Mouse (Mus musculus) G1E-ER4 (cell line): ENCODE results near the gene Gm20388. TPM values are rescaled to one million over a fixed set of nuclear protein-coding genes. Genes with fewer than 3 reads are reported as not detected.

Experiments
- GATA1 ChIP-seq: IDR thresholded peaks from one replicate; pipeline ENCODE4 v1.8.0; 2012; ENCODE audit warnings: low read length, inconsistent platforms
- polyA plus RNA-seq: library from polyadenylated mRNA; stranded (reverse); fragments of >175 nt; gene quantifications from 2 replicates; pipeline ENCODE4 v1.2.3, GENCODE M21; 2012

Gm20388 gene
- polyA plus RNA-seq, 1 experiment, result not detected

GRCm38 (mm10) chr8:122679325-122679920 lies 2768.8 kb downstream of the Gm20388 start:
- no peak for TF ChIP-seq GATA1

GRCm38 (mm10) chr8:122680171-122680570 lies 2769.5 kb downstream of the Gm20388 start:
- no peak for TF ChIP-seq GATA1

GRCm38 (mm10) chr8:122682820-122683219 lies 2772.2 kb downstream of the Gm20388 start:
- TF ChIP-seq GATA1, result peak; percentile 90

DNA sequence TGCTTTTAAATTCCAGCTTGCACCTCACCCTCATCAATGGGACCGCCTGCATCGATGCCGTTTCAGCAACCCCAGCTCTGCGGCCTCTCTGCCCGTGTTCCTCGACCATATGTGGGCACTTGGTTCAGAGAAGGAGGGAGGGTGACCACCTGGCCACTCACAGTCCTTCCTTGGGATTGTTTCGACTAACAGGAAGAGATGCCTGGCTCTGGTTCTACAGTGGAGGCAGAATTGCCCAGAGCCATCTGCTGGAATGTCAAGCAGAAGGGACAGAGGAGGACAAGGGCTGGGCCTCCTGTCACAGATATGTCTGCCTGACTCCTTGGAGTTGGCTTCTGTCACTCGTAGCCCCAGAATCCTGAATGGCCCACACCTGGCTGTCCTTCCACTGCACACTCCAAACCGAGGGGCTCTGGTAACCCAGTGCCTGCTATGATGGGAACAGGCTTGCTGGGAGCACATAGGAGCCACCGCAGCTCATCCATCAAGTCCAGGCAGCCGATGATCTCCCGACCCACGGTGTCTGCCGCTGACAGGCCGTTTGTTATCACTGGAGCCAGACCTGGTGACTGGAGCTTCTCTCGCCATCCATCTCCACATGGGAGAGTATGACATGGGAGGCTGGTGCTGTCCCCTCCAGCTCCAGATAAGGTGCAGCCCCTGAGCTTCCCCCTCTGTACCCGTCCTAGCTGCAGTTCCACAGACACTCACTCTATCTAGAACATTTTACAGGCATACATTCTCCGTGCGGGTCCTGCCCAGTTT lies 2774.6 kb downstream of the Gm20388 start:
- peak; percentile 91 for TF ChIP-seq GATA1

DNA sequence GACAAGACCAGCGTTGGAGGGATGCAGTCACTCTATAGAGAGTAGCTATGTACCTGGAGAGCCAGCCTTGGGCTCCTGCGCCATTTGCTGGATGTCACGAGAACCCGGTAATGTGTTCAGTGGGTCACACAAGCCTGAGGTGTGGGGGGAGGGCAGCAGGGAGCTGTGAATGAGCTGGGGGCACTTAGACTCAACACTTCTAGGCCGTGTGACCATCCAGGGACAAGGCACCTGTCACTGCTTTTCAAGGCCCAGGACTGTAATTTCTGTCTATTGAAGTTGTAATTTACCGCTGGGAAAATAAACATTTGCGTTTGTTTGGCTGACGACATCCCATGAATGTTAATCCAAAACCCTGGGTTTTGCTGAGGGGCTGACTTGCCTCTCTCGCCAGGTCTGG lies 2776.2 kb downstream of the Gm20388 start:
- no peak for TF ChIP-seq GATA1

- TF ChIP-seq GATA1, result no peak
Observed at GRCm38 (mm10) chr8:122689315-122689714, 2778.7 kb downstream of the Gm20388 start.

DNA sequence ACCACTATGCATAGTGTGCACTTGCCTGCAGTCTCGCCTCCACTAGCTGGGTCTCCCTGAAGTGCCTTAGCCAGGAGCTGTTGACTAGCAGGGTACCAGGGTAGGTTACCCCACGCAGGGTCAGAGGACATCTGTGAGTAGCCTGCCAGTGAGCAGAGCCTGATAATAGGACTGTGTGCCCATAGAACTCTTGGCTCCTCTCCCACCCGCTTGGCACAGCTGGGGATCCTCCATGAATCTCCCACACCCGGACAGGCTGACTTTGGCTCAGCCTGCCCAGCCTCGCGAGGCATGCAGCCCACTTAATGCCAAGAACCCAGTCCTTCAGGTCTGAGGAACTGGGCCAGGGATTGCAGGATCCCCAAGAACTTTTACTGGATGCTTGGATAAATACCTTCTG lies 2780.4 kb downstream of the Gm20388 start:
- no peak for TF ChIP-seq GATA1

GRCm38 (mm10) chr8:122692152-122692551 lies 2781.5 kb downstream of the Gm20388 start:
- TF ChIP-seq GATA1, result no peak

- TF ChIP-seq GATA1, result no peak
Observed at GRCm38 (mm10) chr8:122695438-122696042, 2784.9 kb downstream of the Gm20388 start.

GRCm38 (mm10) chr8:122697181-122697581 lies 2786.5 kb downstream of the Gm20388 start:
- no peak for TF ChIP-seq GATA1

GRCm38 (mm10) chr8:122697586-122697985 lies 2786.9 kb downstream of the Gm20388 start:
- TF ChIP-seq GATA1, result no peak

DNA sequence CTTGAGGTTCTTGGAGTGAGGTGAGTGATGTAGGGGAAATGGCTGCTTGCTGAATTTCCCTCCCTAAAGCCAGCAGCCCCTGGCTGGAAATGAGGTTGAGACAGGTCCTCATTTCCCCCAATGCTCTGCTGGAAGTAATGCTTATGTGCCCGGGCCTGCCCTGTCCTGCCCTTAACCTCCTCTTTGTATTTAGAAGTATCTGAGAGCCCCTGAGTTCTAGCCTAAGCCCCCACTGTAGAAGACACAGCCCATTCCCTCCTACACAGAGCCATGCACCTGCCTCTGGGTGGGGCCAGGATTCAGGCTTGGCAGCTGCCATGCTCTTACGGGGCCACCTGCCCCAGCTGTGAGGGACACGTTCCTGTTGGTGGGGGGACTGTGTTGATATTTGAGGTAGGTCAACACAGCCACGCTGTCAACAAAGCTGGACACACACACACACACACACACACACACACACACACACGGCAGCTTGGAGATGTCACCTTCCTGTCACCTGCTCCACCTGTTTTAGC lies 2787.7 kb downstream of the Gm20388 start:
- TF ChIP-seq GATA1, result no peak

DNA sequence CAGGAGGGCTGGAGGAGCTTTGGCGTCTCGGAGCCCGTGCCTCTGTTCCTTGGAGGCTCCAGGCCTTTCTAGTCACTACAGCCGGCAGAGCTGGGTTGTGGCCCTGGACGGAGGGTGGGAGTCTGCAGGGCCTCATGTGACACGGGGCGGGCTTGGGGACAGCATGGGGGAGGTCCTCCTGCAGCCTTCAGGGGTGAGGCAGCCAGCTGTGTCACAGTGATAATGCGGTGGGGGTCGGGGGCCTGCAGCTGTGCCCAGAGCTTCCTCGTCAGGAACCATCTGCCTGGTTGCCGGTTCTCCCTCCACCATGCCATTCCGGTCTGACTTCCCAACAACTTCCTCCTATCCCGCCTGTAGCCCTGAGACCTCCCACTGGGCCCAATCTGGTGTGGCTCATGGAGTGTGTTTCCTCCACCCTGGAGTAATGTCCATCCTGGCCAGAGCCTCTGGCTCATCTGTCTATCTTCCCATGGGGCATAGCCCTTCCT lies 2788.4 kb downstream of the Gm20388 start, which contains the start of gene Cbfa2t3:
Cbfa2t3 (minus strand) TSS at position 105 of the 488 bp plus-strand sequence.
- TF ChIP-seq GATA1, result no peak

DNA sequence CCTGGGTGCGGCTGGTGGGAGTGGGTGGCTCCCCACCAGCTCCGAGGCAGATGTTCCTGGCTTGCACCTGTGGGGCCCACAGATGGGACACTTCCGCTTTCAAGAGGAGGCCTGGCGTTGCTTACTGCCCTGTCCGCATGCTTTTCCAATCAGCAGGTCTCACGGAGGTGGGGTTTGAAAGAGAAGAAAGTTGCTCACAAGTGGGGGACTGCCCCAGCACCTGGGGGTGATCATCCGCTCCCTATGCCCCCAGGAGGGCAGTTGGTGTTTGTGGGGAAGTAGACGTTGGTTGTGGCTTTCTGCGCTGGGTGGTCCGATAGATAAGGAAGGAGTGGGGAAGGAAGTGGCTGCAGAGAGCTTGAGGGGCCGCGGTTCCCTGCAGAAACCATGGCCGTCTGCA lies 2790.0 kb downstream of the Gm20388 start:
- peak; percentile 38 for TF ChIP-seq GATA1

GRCm38 (mm10) chr8:122701441-122702185 lies 2791.0 kb downstream of the Gm20388 start:
- TF ChIP-seq GATA1, result no peak

GRCm38 (mm10) chr8:122702301-122702941 lies 2791.8 kb downstream of the Gm20388 start:
- TF ChIP-seq GATA1, result no peak
